Mouse (Mus musculus) megakaryocyte, embryonic 14.5 days (primary cell): ENCODE data around the gene Samsn1.

ENCODE experiments used
- FLI1 ChIP-seq: IDR thresholded peaks from 2 replicates; pipeline ENCODE4 v1.6.1; 2012; ENCODE audit warnings: low read length, inconsistent platforms, mixed read lengths
- GATA1 ChIP-seq: IDR thresholded peaks from 3 replicates; pipeline ENCODE4 v1.6.1; 2012; ENCODE audit warnings: mixed read lengths, low read length, inconsistent platforms, borderline replicate concordance

GRCm38 (mm10) chr16:75979381-75979780 lies 42.7 kb downstream of the Samsn1 start:
- TF ChIP-seq GATA1 (no peak), FLI1 (no peak)
